Mouse (Mus musculus) stomach, embryonic 15.5 days (tissue): ENCODE results near the gene Lce3d. TPM values are rescaled to one million over a fixed set of nuclear protein-coding genes. Genes with fewer than 3 reads are reported as not detected.

Source experiments
- ATAC-seq: fragments of 200-750 bp; cut with Nextera tagmentation; 2 replicates; pipeline ENCODE4 v1.8.0; 2017; ENCODE audit warnings: low read depth, moderate number of reproducible peaks, moderate TSS enrichment; ENCODE audit not compliant: insufficient read depth, low FRiP score
- H3K27ac ChIP-seq: fragments of 300-500 bp; sonication (generic); 2 replicates; pipeline ENCODE4 v1.5.1; 2015; ENCODE audit warnings: mild to moderate bottlenecking, inconsistent platforms
- H3K27me3 ChIP-seq: fragments of 300-500 bp; sonication (generic); replicated peaks from 2 replicates; pipeline ENCODE4 v1.6.1; 2015; ENCODE audit warnings: inconsistent platforms
- H3K36me3 ChIP-seq: fragments of 300-500 bp; sonication (generic); 2 replicates; pipeline ENCODE4 v1.6.1; 2015; ENCODE audit warnings: inconsistent platforms
- H3K4me1 ChIP-seq: fragments of 300-500 bp; sonication (generic); 2 replicates; pipeline ENCODE4 v1.6.1; 2015; ENCODE audit warnings: inconsistent platforms
- H3K4me2 ChIP-seq: fragments of 300-500 bp; sonication (generic); 2 replicates; pipeline ENCODE4 v1.6.1; 2015; ENCODE audit warnings: mild to moderate bottlenecking, inconsistent platforms
- H3K4me3 ChIP-seq: fragments of 300-500 bp; sonication (generic); replicated peaks from 2 replicates; pipeline ENCODE4 v1.5.1; 2015; ENCODE audit warnings: inconsistent platforms
- H3K9ac ChIP-seq: fragments of 300-500 bp; sonication (generic); 2 replicates; pipeline ENCODE4 v1.6.1; 2015; ENCODE audit warnings: inconsistent platforms
- H3K9me3 ChIP-seq: fragments of 300-500 bp; sonication (generic); 2 replicates; pipeline ENCODE4 v1.6.1; 2016; ENCODE audit warnings: inconsistent platforms
- WGBS: fragments of 180-500 bp; shearing (Covaris S2); methylation state at CpG from one replicate; pipeline ENCODE4 v1.1.7; 2015; 5-methylcytosine and 5-hydroxymethylcytosine counted together
- polyA plus RNA-seq: library from polyadenylated mRNA; unstranded; fragments of >200 nt; fragmentation: Nextera tagmentation; extraction: Ambion mirVana; gene quantifications from 2 replicates; pipeline ENCODE4 v1.2.1, GENCODE M21; 2015

Lce3d gene
- polyA plus RNA-seq, result not detected in 2 replicates

GRCm38 (mm10) chr3:92957090-92957489 is at the start of gene Lce3d:
Gene Lce3d, plus strand, starts transcription at chr3:92957390.
- Histone ChIP-seq H3K27me3 (no peaks in the 10 kb centered on the region), H3K27ac (no peak within 1 kb of the TSS), H3K9ac (no peak within 1 kb of the TSS), H3K4me1 (no peaks in the 10 kb centered on the region), H3K4me2 (no peak within 1 kb of the TSS), H3K36me3 (no peaks in the 10 kb centered on the region), H3K4me3 (no peak within 1 kb of the TSS), H3K9me3 (no peaks in the 10 kb centered on the region)
- WGBS, result 79% methylated on average over 1 of the region's 1 CpGs
- ATAC-seq, result no peak

GRCm38 (mm10) chr3:92907571-92907970 is 49.6 kb upstream of the Lce3d start:
- H3K27ac ChIP-seq, result no peak overlapping the region
- H3K9me3 ChIP-seq, result no peaks in the 10 kb centered on the region
- no peaks in the 10 kb centered on the region for H3K36me3 ChIP-seq
- ATAC-seq, result no peak
- no peak overlapping the region for H3K4me3 ChIP-seq
- WGBS, result 26% methylated on average over 4 of the region's 4 CpGs
- H3K27me3 ChIP-seq, result no peaks in the 10 kb centered on the region
- H3K4me1 ChIP-seq, result no peaks in the 10 kb centered on the region
- H3K4me2 ChIP-seq, result no peak overlapping the region
- H3K9ac ChIP-seq, result no peak overlapping the region

- H3K4me2 ChIP-seq, result no peak overlapping the region
- no peak overlapping the region for H3K27ac ChIP-seq
- no peaks in the 10 kb centered on the region for H3K9me3 ChIP-seq
- no peak for ATAC-seq
- no peaks in the 10 kb centered on the region for H3K27me3 ChIP-seq
- H3K4me3 ChIP-seq, result no peak overlapping the region
- H3K9ac ChIP-seq, result no peak overlapping the region
- no peaks in the 10 kb centered on the region for H3K36me3 ChIP-seq
- WGBS, result 49% methylated on average over 4 of the region's 4 CpGs
- no peaks in the 10 kb centered on the region for H3K4me1 ChIP-seq
Observed at GRCm38 (mm10) chr3:92920364-92920763, 36.8 kb upstream of the Lce3d start.

- H3K4me2 ChIP-seq, result no peak within 1 kb of the TSS
- no peak within 1 kb of the TSS for H3K4me3 ChIP-seq
- 59% methylated on average over 2 of the region's 2 CpGs for WGBS
- H3K27ac ChIP-seq, result no peak within 1 kb of the TSS
- no peaks in the 10 kb centered on the region for H3K4me1 ChIP-seq
- H3K27me3 ChIP-seq, result no peaks in the 10 kb centered on the region
- H3K9me3 ChIP-seq, result no peaks in the 10 kb centered on the region
- H3K9ac ChIP-seq, result no peak within 1 kb of the TSS
- H3K36me3 ChIP-seq, result no peaks in the 10 kb centered on the region
- no peak for ATAC-seq
Observed at GRCm38 (mm10) chr3:92926130-92926529, 31.1 kb upstream of the Lce3d start, which contains the start of gene Lce3a. Gene Lce3a, minus strand, starts transcription at chr3:92926230.

- Histone ChIP-seq H3K4me2 (no peak within 1 kb of the TSS), H3K36me3 (no peaks in the 10 kb centered on the region), H3K9me3 (no peaks in the 10 kb centered on the region), H3K27me3 (no peaks in the 10 kb centered on the region), H3K27ac (no peak within 1 kb of the TSS), H3K9ac (no peak within 1 kb of the TSS), H3K4me1 (no peaks in the 10 kb centered on the region), H3K4me3 (no peak within 1 kb of the TSS)
- 62% methylated on average over 2 of the region's 2 CpGs for WGBS
- ATAC-seq, result no peak
Observed at GRCm38 (mm10) chr3:92932679-92933078, 24.5 kb upstream of the Lce3d start, which contains the start of gene Lce3b. Gene Lce3b, plus strand, starts transcription at chr3:92932979.

- no peak within 1 kb of the TSS for H3K9ac ChIP-seq
- no peak within 1 kb of the TSS for H3K4me3 ChIP-seq
Observed at GRCm38 (mm10) chr3:92944186-92944585, 13.0 kb upstream of the Lce3d start, which contains the start of gene Lce3c. Gene Lce3c, plus strand, starts transcription at chr3:92944486.

GRCm38 (mm10) chr3:92966761-92967160 is 9.6 kb downstream of the Lce3d start, which contains the start of gene Lce3e:
Gene Lce3e, plus strand, starts transcription at chr3:92967061.
- Histone ChIP-seq H3K27ac (no peak within 1 kb of the TSS), H3K4me2 (no peak within 1 kb of the TSS), H3K4me1 (no peaks in the 10 kb centered on the region), H3K4me3 (no peak within 1 kb of the TSS), H3K27me3 (no peaks in the 10 kb centered on the region), H3K9me3 (no peaks in the 10 kb centered on the region), H3K9ac (no peak within 1 kb of the TSS), H3K36me3 (no peaks in the 10 kb centered on the region)
- WGBS, result 86% methylated on average over 2 of the region's 2 CpGs
- no peak for ATAC-seq

More at GRCm38 (mm10) chr3:92944186-92944585, 13.0 kb upstream of the Lce3d start, which contains the start of gene Lce3c:
- Histone ChIP-seq H3K9me3 (no peaks in the 10 kb centered on the region), H3K4me1 (no peaks in the 10 kb centered on the region), H3K27me3 (no peaks in the 10 kb centered on the region), H3K36me3 (no peaks in the 10 kb centered on the region), H3K4me2 (no peak within 1 kb of the TSS), H3K27ac (no peak within 1 kb of the TSS)
- 67% methylated on average over 1 of the region's 1 CpGs for WGBS
- no peak for ATAC-seq

- H3K9me3 ChIP-seq, result no peaks in the 10 kb centered on the region
- no peak for ATAC-seq
- no peak overlapping the region for H3K27ac ChIP-seq
- H3K4me2 ChIP-seq, result no peak overlapping the region
- no peaks in the 10 kb centered on the region for H3K4me1 ChIP-seq
- H3K4me3 ChIP-seq, result no peak overlapping the region
- H3K9ac ChIP-seq, result no peak overlapping the region
- 66% methylated on average over 2 of the region's 2 CpGs for WGBS
- H3K36me3 ChIP-seq, result no peaks in the 10 kb centered on the region
- no peaks in the 10 kb centered on the region for H3K27me3 ChIP-seq
Observed at GRCm38 (mm10) chr3:92978484-92978883, 21.3 kb downstream of the Lce3d start.

- Histone ChIP-seq H3K4me2 (no peak within 1 kb of the TSS), H3K4me3 (no peak within 1 kb of the TSS), H3K36me3 (no peaks in the 10 kb centered on the region), H3K9me3 (no peaks in the 10 kb centered on the region), H3K27ac (no peak within 1 kb of the TSS), H3K4me1 (no peaks in the 10 kb centered on the region), H3K27me3 (no peaks in the 10 kb centered on the region), H3K9ac (no peak within 1 kb of the TSS)
- no peak for ATAC-seq
Observed at GRCm38 (mm10) chr3:92991926-92992325, 34.7 kb downstream of the Lce3d start, which contains the start of gene Lce3f. Gene Lce3f, plus strand, starts transcription at chr3:92992226.

GRCm38 (mm10) chr3:92998691-92999090 is 41.5 kb downstream of the Lce3d start:
- Histone ChIP-seq H3K4me3 (no peak overlapping the region), H3K27me3 (no peaks in the 10 kb centered on the region), H3K9me3 (no peaks in the 10 kb centered on the region), H3K4me1 (no peaks in the 10 kb centered on the region), H3K36me3 (no peaks in the 10 kb centered on the region), H3K4me2 (no peak overlapping the region), H3K9ac (no peak overlapping the region), H3K27ac (no peak overlapping the region)
- ATAC-seq, result peak; percentile 79
- WGBS, result 7% methylated on average over 7 of the region's 7 CpGs

- H3K36me3 ChIP-seq, result no peaks in the 10 kb centered on the region
- no peak overlapping the region for H3K9ac ChIP-seq
- H3K9me3 ChIP-seq, result no peaks in the 10 kb centered on the region
- no peak for ATAC-seq
- H3K4me1 ChIP-seq, result no peaks in the 10 kb centered on the region
- no peak overlapping the region for H3K4me2 ChIP-seq
- H3K4me3 ChIP-seq, result no peak overlapping the region
- no peak overlapping the region for H3K27ac ChIP-seq
- no peaks in the 10 kb centered on the region for H3K27me3 ChIP-seq
- WGBS, result 69% methylated on average over 3 of the region's 3 CpGs
Observed at GRCm38 (mm10) chr3:93000621-93001020, 43.4 kb downstream of the Lce3d start.

- WGBS, result 75% methylated on average over 4 of the region's 4 CpGs
- H3K4me1 ChIP-seq, result no peaks in the 10 kb centered on the region
- no peaks in the 10 kb centered on the region for H3K9me3 ChIP-seq
- ATAC-seq, result no peak
- H3K36me3 ChIP-seq, result no peaks in the 10 kb centered on the region
- H3K4me2 ChIP-seq, result no peak overlapping the region
- no peaks in the 10 kb centered on the region for H3K27me3 ChIP-seq
- H3K27ac ChIP-seq, result no peak overlapping the region
- no peak overlapping the region for H3K4me3 ChIP-seq
- H3K9ac ChIP-seq, result no peak overlapping the region
Observed at GRCm38 (mm10) chr3:93002843-93003242, 45.7 kb downstream of the Lce3d start.
